Mouse (Mus musculus) kidney, embryonic 14.5 days (tissue): Measurements from ENCODE around the gene Nhlh1. TPM values are rescaled to one million over a fixed set of nuclear protein-coding genes. Genes with fewer than 3 reads are reported as not detected.

Experiments
- ATAC-seq: fragments of 200-750 bp; cut with Nextera tagmentation; 2 replicates; pipeline ENCODE4 v1.8.0; 2017; ENCODE audit warnings: moderate number of reproducible peaks, mild to moderate bottlenecking, moderate TSS enrichment, moderate library complexity; ENCODE audit not compliant: low FRiP score, low TSS enrichment
- H3K27ac ChIP-seq: fragments of 300-500 bp; sonication (generic); 2 replicates; pipeline ENCODE4 v1.5.1; 2014; ENCODE audit warnings: low read depth, mild to moderate bottlenecking, low read length, moderate library complexity, mixed read lengths
- H3K27me3 ChIP-seq: fragments of 300-500 bp; sonication (generic); 2 replicates; pipeline ENCODE4 v1.6.1; 2014; ENCODE audit warnings: mild to moderate bottlenecking, low read length; ENCODE audit not compliant: control insufficient read depth, insufficient read depth
- H3K36me3 ChIP-seq: fragments of 300-500 bp; sonication (generic); 2 replicates; pipeline ENCODE4 v1.6.1; 2014; ENCODE audit warnings: low read length, mixed read lengths; ENCODE audit not compliant: control insufficient read depth, insufficient read depth
- H3K4me1 ChIP-seq: fragments of 300-500 bp; sonication (generic); 2 replicates; pipeline ENCODE4 v1.6.1; 2014; ENCODE audit warnings: low read length, mixed read lengths; ENCODE audit not compliant: control insufficient read depth, insufficient read depth
- H3K4me2 ChIP-seq: fragments of 300-500 bp; sonication (generic); replicated peaks from 2 replicates; pipeline ENCODE4 v1.6.1; 2014; ENCODE audit warnings: low read depth, mild to moderate bottlenecking, low read length
- H3K4me3 ChIP-seq: fragments of 300-500 bp; sonication (generic); 2 replicates; pipeline ENCODE4 v1.5.1; 2014; ENCODE audit warnings: mild to moderate bottlenecking, low read length
- H3K9ac ChIP-seq: fragments of 300-500 bp; sonication (generic); 2 replicates; pipeline ENCODE4 v1.6.1; 2014; ENCODE audit warnings: low read depth, mild to moderate bottlenecking, low read length, moderate library complexity
- H3K9me3 ChIP-seq: fragments of 300-500 bp; sonication (generic); 2 replicates; pipeline ENCODE4 v1.6.1; 2016; ENCODE audit warnings: low read length; ENCODE audit not compliant: control insufficient read depth
- WGBS: fragments of 180-500 bp; shearing (Covaris S2); extraction: QIAGEN DNeasy Blood & Tissue Kit; methylation state at CpG from one replicate; pipeline ENCODE4 v1.1.7; 2014; 5-methylcytosine and 5-hydroxymethylcytosine counted together
- polyA plus RNA-seq: library from polyadenylated mRNA; unstranded; fragments of >200 nt; fragmentation: Nextera tagmentation; extraction: Ambion mirVana; gene quantifications from 2 replicates; pipeline ENCODE4 v1.2.1, GENCODE M21; 2014

The Nhlh1 gene
- polyA plus RNA-seq, 1 experiment from 2014 or later: not detected

- Histone ChIP-seq H3K36me3 (no peaks in the 10 kb centered on the region), H3K9ac (no peak overlapping the region), H3K27ac (no peak overlapping the region), H3K27me3 (peaks cover 9% of the 10 kb centered on the region), H3K4me1 (peaks cover 11% of the 10 kb centered on the region), H3K4me2 (no peak overlapping the region), H3K4me3 (no peak overlapping the region), H3K9me3 (no peaks in the 10 kb centered on the region)
- WGBS: 74% methylated on average over 7 of the region's 7 CpGs
- no peak for ATAC-seq
Measured at GRCm38 (mm10) chr1:172058874-172059273, 1.5 kb upstream of the Nhlh1 start.

- no peak for ATAC-seq
- Histone ChIP-seq H3K9me3 (no peaks in the 10 kb centered on the region), H3K4me3 (no peak overlapping the region), H3K4me2 (no peak overlapping the region), H3K4me1 (peaks cover 11% of the 10 kb centered on the region), H3K27me3 (peaks cover 9% of the 10 kb centered on the region), H3K27ac (no peak overlapping the region), H3K9ac (no peak overlapping the region), H3K36me3 (no peaks in the 10 kb centered on the region)
- WGBS: 78% methylated on average over 6 of the region's 6 CpGs
Measured at GRCm38 (mm10) chr1:172058321-172058720, 948 bp upstream of the Nhlh1 start.

DNA sequence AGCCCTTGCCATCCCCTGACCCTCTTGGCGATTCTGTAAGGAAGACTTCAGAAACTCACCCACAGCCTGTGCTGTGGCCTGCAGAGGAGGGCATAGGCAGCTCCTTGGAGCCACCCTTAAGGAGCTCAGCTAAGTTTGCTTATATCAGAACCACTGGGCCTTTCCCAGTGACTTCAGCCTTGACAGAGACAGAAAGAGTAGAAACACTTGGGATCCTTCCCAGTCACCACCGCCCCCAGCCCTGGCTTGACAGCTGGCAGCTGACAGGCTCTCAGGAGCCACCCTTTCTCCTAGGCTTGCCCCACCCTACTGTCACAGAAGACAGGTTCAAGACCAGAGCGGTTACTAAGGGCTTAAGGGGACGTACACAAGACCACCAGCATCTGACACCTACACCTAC lies 1.1 kb downstream of the Nhlh1 start:
- ATAC-seq: no peak

DNA sequence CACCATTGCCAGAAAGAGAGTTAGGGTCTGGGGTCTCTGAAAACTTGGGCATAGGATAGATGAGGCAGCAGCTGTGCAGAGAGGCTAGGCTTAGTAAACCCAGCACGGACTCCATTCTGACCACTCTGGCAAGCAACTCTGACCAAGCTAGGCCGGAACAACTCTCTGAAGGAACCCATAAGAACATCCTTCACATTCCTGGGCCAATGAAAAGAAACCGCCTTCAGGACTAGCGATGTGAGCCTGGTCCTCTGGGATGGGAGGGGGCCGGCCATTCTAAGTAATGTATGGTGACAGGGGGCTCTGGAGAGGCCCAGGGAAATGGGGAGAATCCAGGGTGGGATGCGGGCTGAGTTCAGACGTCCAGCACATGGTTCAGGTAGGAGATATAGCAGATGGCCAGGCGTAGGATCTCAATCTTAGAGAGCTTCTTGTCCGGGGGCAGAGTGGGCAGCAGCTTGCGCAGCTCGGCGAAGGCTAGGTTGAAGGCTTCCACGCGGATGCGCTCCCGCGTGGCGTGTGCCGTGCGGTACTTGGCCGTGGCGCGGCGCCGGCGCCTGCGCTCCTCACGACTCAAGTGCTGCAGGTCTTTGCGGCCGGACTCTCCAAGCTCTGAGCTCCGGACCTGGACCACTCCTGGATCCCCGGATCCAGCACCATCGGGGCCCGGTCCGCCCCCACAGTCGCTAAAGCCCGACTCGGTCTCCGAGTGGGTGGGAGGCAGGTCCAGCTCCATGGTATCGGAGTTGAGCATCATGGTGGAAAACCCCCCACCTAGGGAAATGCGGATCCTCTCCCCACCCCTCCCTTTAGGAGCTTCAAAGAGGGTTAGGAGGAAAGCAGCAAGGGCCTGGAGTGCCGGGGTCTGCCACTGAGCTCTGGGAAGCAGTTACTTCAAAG lies 3.6 kb downstream of the Nhlh1 start:
- Histone ChIP-seq H3K36me3 (no peaks in the 10 kb centered on the region), H3K4me2 (peak overlapping the region; percentile 69), H3K9me3 (no peaks in the 10 kb centered on the region), H3K4me3 (peak overlapping the region; percentile 34), H3K4me1 (peaks cover 15% of the 10 kb centered on the region), H3K27me3 (peaks cover 9% of the 10 kb centered on the region), H3K27ac (no peak overlapping the region), H3K9ac (peak overlapping the region; percentile 55)
- peak; percentile 20 for ATAC-seq
- WGBS: 5% methylated on average over 42 of the region's 42 CpGs

More for the DNA sequence above, 1.1 kb downstream of the Nhlh1 start:
- Histone ChIP-seq H3K4me1 (peaks cover 13% of the 10 kb centered on the region), H3K4me2 (no peak overlapping the region), H3K4me3 (no peak overlapping the region), H3K27me3 (peaks cover 9% of the 10 kb centered on the region), H3K36me3 (no peaks in the 10 kb centered on the region), H3K27ac (no peak overlapping the region), H3K9ac (no peak overlapping the region), H3K9me3 (no peaks in the 10 kb centered on the region)
- 74% methylated on average over 4 of the region's 4 CpGs for WGBS

DNA sequence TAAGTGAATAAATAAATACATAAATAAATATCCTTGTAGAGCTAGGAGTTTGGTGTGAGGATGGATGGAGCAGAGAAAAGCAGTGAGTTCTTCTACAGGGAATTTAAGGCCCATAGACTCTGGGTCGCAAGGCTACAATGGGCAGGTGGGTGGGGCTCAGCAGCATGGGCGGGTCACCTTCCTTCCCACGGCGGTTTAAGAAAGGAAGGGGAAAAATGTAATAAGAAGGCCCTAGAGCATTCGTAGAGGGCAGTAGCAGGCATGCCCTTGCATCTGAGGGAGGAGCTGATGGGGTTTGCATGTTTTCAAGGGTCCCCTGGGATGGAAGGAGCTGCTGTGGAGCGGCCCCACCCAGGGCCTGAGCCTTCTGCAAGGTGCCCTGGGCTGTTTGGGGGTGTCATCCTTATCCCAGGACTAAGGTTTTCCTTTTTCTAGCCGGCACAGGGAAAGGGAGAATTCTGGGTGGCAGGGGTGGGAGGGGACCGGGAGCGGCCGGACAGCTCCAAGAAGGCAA lies 4.5 kb downstream of the Nhlh1 start:
- H3K9me3 ChIP-seq: no peaks in the 10 kb centered on the region
- peaks cover 9% of the 10 kb centered on the region for H3K27me3 ChIP-seq
- H3K9ac ChIP-seq: no peak overlapping the region
- no peaks in the 10 kb centered on the region for H3K36me3 ChIP-seq
- H3K27ac ChIP-seq: no peak overlapping the region
- 6% methylated on average over 10 of the region's 10 CpGs for WGBS
- ATAC-seq: no peak
- peak overlapping the region; percentile 69 for H3K4me2 ChIP-seq
- peaks cover 22% of the 10 kb centered on the region for H3K4me1 ChIP-seq
- peak overlapping the region; percentile 34 for H3K4me3 ChIP-seq

- Histone ChIP-seq H3K27me3 (peaks cover 2% of the 10 kb centered on the region), H3K4me1 (peaks cover 22% of the 10 kb centered on the region), H3K4me3 (no peak overlapping the region), H3K36me3 (no peaks in the 10 kb centered on the region), H3K9ac (no peak overlapping the region), H3K9me3 (no peaks in the 10 kb centered on the region), H3K4me2 (no peak overlapping the region), H3K27ac (no peak overlapping the region)
- WGBS: 33% methylated on average over 13 of the region's 13 CpGs
- ATAC-seq: no peak
Measured at GRCm38 (mm10) chr1:172049131-172049782, 8.1 kb downstream of the Nhlh1 start.

DNA sequence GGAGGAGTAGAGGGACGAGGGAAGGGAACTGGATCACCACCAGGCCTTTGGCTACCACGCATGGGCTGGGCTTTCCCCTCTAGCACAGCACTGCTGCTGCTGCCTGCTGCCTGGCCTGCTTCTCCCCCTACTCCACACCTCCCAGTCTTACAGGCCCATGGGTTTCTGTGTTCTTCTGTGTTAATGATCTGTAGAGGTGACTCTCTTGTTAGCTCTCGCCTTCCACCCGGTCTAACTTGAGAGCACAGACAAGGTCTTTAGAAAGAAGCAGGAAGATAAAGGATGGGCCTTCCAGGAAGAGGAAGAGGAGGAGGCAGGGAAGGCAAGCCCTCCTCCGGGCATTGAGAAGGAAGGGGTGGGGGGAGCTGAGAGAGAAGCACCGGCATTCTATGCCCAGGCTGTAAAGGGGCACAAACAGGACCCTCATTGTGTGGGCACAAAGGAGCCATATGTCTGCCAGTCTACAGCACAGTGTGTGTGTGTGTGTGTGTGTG lies 9.1 kb downstream of the Nhlh1 start:
- 17% methylated on average over 6 of the region's 6 CpGs for WGBS
- Histone ChIP-seq H3K27ac (no peak overlapping the region; the same call in 1 of the 2 replicates), H3K4me3 (peak overlapping the region; percentile 4; the same call in 1 of the 2 replicates), H3K9me3 (no peaks in the 10 kb centered on the region), H3K4me1 (peaks cover 13% of the 10 kb centered on the region; the same call in 1 of the 2 replicates), H3K36me3 (no peaks in the 10 kb centered on the region), H3K9ac (no peak overlapping the region), H3K27me3 (no peaks in the 10 kb centered on the region; the same call in 1 of the 2 replicates), H3K4me2 (peak overlapping the region; percentile 12; the same call in 1 of the 2 replicates)
- peak; percentile 54 for ATAC-seq

DNA sequence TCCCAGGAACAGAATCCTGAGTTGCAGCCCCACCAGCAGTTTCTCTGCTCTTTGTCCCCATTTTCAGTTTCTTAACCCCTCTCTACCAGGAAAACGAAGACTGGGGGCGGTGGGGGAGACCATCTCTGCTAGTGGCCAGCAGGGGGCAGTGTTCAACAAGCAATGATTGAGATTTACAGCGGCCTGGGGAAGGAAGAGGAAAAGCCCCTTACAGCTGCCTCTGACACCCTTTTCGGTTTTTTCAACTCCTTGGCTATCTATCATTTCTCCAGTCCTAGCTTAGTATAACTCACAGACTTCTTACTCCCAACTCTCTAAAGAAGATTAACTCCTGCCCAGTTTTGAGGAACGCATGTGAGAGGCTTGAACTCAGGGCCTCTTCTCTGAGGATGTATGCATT lies 10.4 kb downstream of the Nhlh1 start:
- no peaks in the 10 kb centered on the region for H3K27me3 ChIP-seq
- ATAC-seq: peak; percentile 67

More for the DNA sequence above, 10.4 kb downstream of the Nhlh1 start:
- Histone ChIP-seq H3K4me1 (peaks cover 9% of the 10 kb centered on the region; the same call in 1 of the 2 replicates), H3K9me3 (no peaks in the 10 kb centered on the region), H3K27ac (no peak overlapping the region), H3K36me3 (no peaks in the 10 kb centered on the region), H3K9ac (no peak overlapping the region), H3K4me2 (no peak overlapping the region), H3K4me3 (no peak overlapping the region)
- WGBS: 9% methylated on average over 5 of the region's 5 CpGs
